Mouse (Mus musculus): Measurements from ENCODE around the gene Cltc.

- no peak for TF ChIP-seq GATA1 (IDR thresholded peaks at IDR 0.05; ENCODE audit: borderline replicate concordance, low read length)
- no peak for TF ChIP-seq FLI1 (IDR thresholded peaks at IDR 0.05; ENCODE audit: low read length)
Observed at GRCm38 (mm10) chr11:86737301-86738000, 19.9 kb downstream of the Cltc start.
